Mouse (Mus musculus) stomach, postnatal 0 days (tissue): ENCODE results near the gene Ccdc40.
A peak's percentile ranks its signal among the peaks of the same experiment; 100 is the strongest.

ENCODE experiments used
- CTCF ChIP-seq: IDR thresholded peaks from 2 replicates; pipeline ENCODE4 v1.5.1; 2016; ENCODE audit warnings: antibody characterized with exemption, low read depth, mild to moderate bottlenecking, moderate library complexity
- EP300 ChIP-seq: optimal IDR thresholded peaks from 2 replicates; pipeline ENCODE3; 2016; ENCODE audit warnings: antibody characterized with exemption

GRCm38 (mm10) chr11:119306762-119307657 lies 78.6 kb downstream of the Ccdc40 start:
- peak; percentile 10; the same call in 1 of the 2 replicates for TF ChIP-seq CTCF
- no peak for TF ChIP-seq EP300
